Mouse (Mus musculus) liver, embryonic 12.5 days (tissue): ENCODE data around the gene Tiam1. TPM values are rescaled to one million over a fixed set of nuclear protein-coding genes. Genes with fewer than 3 reads are reported as not detected.
A peak's percentile ranks its signal among the peaks of the same experiment; 100 is the strongest.

ENCODE experiments used
- ATAC-seq: fragments of 200-750 bp; cut with Nextera tagmentation; 2 replicates; pipeline ENCODE4 v1.8.0; 2017; ENCODE audit warnings: moderate number of reproducible peaks, mild to moderate bottlenecking, moderate library complexity
- H3K27ac ChIP-seq: fragments of 300-500 bp; sonication (generic); 2 replicates; pipeline ENCODE4 v1.5.1; 2016; ENCODE audit warnings: mild to moderate bottlenecking
- H3K27me3 ChIP-seq: fragments of 300-500 bp; sonication (generic); replicated peaks from 2 replicates; pipeline ENCODE4 v1.6.1; 2016; ENCODE audit warnings: mild to moderate bottlenecking, moderate library complexity
- H3K36me3 ChIP-seq: fragments of 300-500 bp; sonication (generic); 2 replicates; pipeline ENCODE4 v1.6.1; 2016; ENCODE audit warnings: mild to moderate bottlenecking, moderate library complexity
- H3K4me1 ChIP-seq: fragments of 300-500 bp; sonication (generic); 2 replicates; pipeline ENCODE4 v1.6.1; 2016
- H3K4me2 ChIP-seq: fragments of 300-500 bp; sonication (generic); 2 replicates; pipeline ENCODE4 v1.6.1; 2016; ENCODE audit warnings: mild to moderate bottlenecking, moderate library complexity
- H3K4me3 ChIP-seq: fragments of 300-500 bp; sonication (generic); 2 replicates; pipeline ENCODE4 v1.5.1; 2016; ENCODE audit warnings: mild to moderate bottlenecking, moderate library complexity
- H3K9ac ChIP-seq: fragments of 300-500 bp; sonication (generic); 2 replicates; pipeline ENCODE4 v1.6.1; 2016; ENCODE audit warnings: mild to moderate bottlenecking, moderate library complexity
- H3K9me3 ChIP-seq: fragments of 300-500 bp; sonication (generic); replicated peaks from 2 replicates; pipeline ENCODE4 v1.6.1; 2016; ENCODE audit warnings: mild to moderate bottlenecking, moderate library complexity
- WGBS: fragments of 180-500 bp; shearing (Covaris S2); methylation state at CpG from one replicate; pipeline ENCODE4 v1.1.7; 2016; ENCODE audit not compliant: insufficient replicate concordance; 5-methylcytosine and 5-hydroxymethylcytosine counted together
- polyA plus RNA-seq: library from polyadenylated mRNA; unstranded; fragments of >200 nt; fragmentation: Nextera tagmentation; extraction: Ambion mirVana; gene quantifications from 2 replicates; pipeline ENCODE4 v1.2.1, GENCODE M21; 2016

The Tiam1 gene
- polyA plus RNA-seq, 1 experiment from 2014 or later, result 9.7 TPM

- peaks cover 44% of the 10 kb centered on the region for H3K4me1 ChIP-seq
- 0 out of 2 replicates have a peak, but pooled peaks have one; percentile 0 for ATAC-seq
- H3K4me2 ChIP-seq, result peak overlapping the region; percentile 99
- H3K9me3 ChIP-seq, result no peaks in the 10 kb centered on the region
- WGBS, result under 1% methylated on average over 57 of the region's 57 CpGs
- H3K27ac ChIP-seq, result peak overlapping the region; percentile 63; the same call in 1 of the 2 replicates
- H3K36me3 ChIP-seq, result no peaks in the 10 kb centered on the region
- peak overlapping the region; percentile 76 for H3K9ac ChIP-seq
- H3K27me3 ChIP-seq, result peaks cover 15% of the 10 kb centered on the region
- H3K4me3 ChIP-seq, result peak overlapping the region; percentile 65
These were observed 774 bp downstream of the Tiam1 start for GRCm38 (mm10) chr16:90142574-90143415.

GRCm38 (mm10) chr16:90142247-90142573 lies 1.4 kb downstream of the Tiam1 start:
- H3K9ac ChIP-seq, result peak overlapping the region; percentile 76; the same call in 1 of the 2 replicates
- no peak for ATAC-seq
- no peaks in the 10 kb centered on the region for H3K9me3 ChIP-seq
- no peaks in the 10 kb centered on the region for H3K36me3 ChIP-seq
- H3K27ac ChIP-seq, result no peak overlapping the region
- H3K4me3 ChIP-seq, result peak overlapping the region; percentile 65
- H3K4me1 ChIP-seq, result peaks cover 44% of the 10 kb centered on the region
- H3K4me2 ChIP-seq, result peak overlapping the region; percentile 99
- peaks cover 15% of the 10 kb centered on the region for H3K27me3 ChIP-seq
- 2% methylated on average over 20 of the region's 20 CpGs for WGBS

DNA sequence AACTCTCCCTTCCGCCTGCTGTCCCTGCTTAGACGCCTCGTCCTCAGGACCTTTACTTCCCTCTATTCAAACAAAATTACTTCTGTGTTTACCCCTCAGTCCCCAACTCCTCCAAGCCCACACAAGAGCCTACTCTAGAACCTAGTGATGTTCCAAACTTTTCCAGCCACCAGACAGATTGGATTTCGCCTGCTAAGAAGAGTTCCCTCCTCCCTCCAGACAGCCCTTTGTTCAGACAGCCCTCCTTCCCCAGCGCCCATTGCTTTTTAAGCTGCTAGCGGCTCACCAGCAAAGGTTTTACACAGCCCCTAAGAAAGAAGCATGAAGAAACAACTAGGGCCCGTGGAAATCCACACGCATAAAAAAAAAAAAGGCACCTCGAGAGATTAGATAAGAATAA lies 2.0 kb downstream of the Tiam1 start:
- no peak overlapping the region for H3K27ac ChIP-seq
- ATAC-seq, result no peak
- H3K4me3 ChIP-seq, result no peak overlapping the region
- H3K4me1 ChIP-seq, result peaks cover 44% of the 10 kb centered on the region
- 37% methylated on average over 9 of the region's 9 CpGs for WGBS
- H3K9me3 ChIP-seq, result no peaks in the 10 kb centered on the region
- H3K4me2 ChIP-seq, result peak overlapping the region; percentile 99
- H3K9ac ChIP-seq, result no peak overlapping the region
- peaks cover 15% of the 10 kb centered on the region for H3K27me3 ChIP-seq
- H3K36me3 ChIP-seq, result no peaks in the 10 kb centered on the region

DNA sequence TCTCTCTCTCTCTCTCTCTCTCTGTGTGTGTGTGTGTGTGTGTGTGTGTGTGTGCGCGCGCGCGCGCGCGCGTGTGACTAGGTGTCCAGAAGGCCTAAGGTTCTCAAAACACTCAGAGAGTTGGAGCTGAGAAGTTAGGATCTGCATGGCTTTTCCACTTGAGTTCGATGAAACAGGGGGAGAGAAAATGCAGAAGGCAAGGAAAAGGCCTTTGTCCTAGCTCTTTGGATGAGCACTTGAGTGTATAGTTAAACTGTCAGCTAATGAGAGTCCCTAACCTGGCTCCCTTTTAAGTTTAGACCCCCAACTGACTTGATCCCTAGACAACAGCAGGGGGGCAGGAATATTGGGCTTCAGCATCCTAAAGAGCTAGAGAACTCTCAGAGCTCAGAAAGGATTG lies 3.0 kb downstream of the Tiam1 start:
- ATAC-seq, result no peak
- 84% methylated on average over 10 of the region's 10 CpGs for WGBS
- Histone ChIP-seq H3K4me1 (peaks cover 44% of the 10 kb centered on the region), H3K27me3 (peaks cover 15% of the 10 kb centered on the region), H3K27ac (no peak overlapping the region), H3K9ac (no peak overlapping the region), H3K4me3 (no peak overlapping the region), H3K9me3 (no peaks in the 10 kb centered on the region), H3K36me3 (no peaks in the 10 kb centered on the region), H3K4me2 (no peak overlapping the region)

GRCm38 (mm10) chr16:90139696-90140095 lies 3.9 kb downstream of the Tiam1 start:
- Histone ChIP-seq H3K36me3 (no peaks in the 10 kb centered on the region), H3K9me3 (no peaks in the 10 kb centered on the region), H3K4me1 (peaks cover 37% of the 10 kb centered on the region), H3K9ac (no peak overlapping the region), H3K27me3 (peaks cover 15% of the 10 kb centered on the region), H3K4me3 (no peak overlapping the region), H3K4me2 (no peak overlapping the region), H3K27ac (no peak overlapping the region)
- no peak for ATAC-seq
- WGBS, result 38% methylated on average over 9 of the region's 9 CpGs

DNA sequence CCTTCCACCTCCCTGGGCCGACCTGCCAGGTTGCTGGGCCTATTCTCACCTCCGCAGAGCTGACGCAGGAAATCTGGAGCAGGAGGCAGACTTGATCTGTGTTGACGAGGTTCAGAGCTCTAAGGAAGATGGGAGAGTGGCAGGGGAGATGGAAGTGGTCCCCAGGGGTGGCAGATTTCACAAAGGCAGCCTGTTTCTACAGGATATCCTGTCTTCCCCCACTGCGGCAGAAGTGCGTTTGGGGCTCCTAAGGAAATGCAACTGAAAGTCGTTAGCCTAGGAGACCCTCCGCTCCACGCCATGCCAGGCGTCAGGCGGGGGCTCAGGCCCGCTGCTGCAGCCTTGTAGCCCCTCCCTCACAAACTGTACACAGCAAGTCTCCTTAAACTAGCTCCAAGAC lies 5.4 kb downstream of the Tiam1 start:
- peaks cover 29% of the 10 kb centered on the region for H3K4me1 ChIP-seq
- peaks cover 15% of the 10 kb centered on the region for H3K27me3 ChIP-seq
- WGBS, result 45% methylated on average over 12 of the region's 12 CpGs
- no peak overlapping the region for H3K9ac ChIP-seq
- no peaks in the 10 kb centered on the region for H3K36me3 ChIP-seq
- no peak overlapping the region for H3K4me3 ChIP-seq
- no peak for ATAC-seq
- H3K4me2 ChIP-seq, result peak overlapping the region; percentile 19
- H3K9me3 ChIP-seq, result no peaks in the 10 kb centered on the region
- H3K27ac ChIP-seq, result no peak overlapping the region

DNA sequence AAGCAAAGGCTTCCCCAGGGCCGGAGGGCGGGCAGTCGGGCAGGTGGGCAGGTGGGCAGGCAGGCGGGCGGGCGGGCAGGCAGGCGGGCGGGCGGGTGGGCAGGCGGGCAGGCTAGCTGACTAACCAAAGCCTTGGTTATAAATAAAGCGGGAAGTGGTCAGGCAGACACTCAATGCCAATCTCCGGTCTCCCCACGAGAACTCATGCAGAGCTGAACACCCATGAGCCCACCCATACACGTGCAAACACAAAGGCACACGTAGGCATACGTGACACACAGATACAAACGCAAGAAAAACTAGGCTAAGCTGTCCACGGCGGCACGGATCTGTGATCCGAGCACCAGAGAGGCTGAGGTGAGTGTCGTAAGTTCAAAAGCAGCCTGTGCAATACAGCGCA lies 6.4 kb downstream of the Tiam1 start:
- no peak for ATAC-seq
- Histone ChIP-seq H3K27ac (no peak overlapping the region), H3K4me2 (no peak overlapping the region), H3K36me3 (no peaks in the 10 kb centered on the region), H3K4me3 (no peak overlapping the region), H3K9me3 (no peaks in the 10 kb centered on the region), H3K4me1 (peaks cover 19% of the 10 kb centered on the region), H3K27me3 (peaks cover 8% of the 10 kb centered on the region), H3K9ac (no peak overlapping the region)
- 81% methylated on average over 23 of the region's 23 CpGs for WGBS

DNA sequence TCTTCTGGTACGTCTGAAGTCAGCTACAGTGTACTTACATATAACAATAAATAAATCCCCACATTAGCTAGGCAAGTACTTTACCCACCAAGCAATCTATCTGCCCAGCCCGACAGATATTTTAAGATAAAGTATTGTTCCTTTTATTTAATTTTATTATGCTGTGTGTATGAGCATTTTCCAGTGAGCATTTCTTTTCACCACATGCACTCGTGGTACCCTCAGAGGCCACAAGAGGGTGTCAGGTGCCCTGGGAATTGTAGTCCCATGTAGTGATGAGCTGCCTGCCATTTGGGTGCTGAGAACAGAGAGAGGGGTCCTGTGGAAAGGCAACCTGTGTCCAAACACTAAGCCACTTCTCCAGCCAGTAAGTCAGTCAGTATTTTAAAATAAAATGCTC lies 8.0 kb downstream of the Tiam1 start:
- Histone ChIP-seq H3K4me2 (no peak overlapping the region), H3K27ac (no peak overlapping the region), H3K36me3 (no peaks in the 10 kb centered on the region), H3K4me3 (no peak overlapping the region), H3K4me1 (peaks cover 11% of the 10 kb centered on the region), H3K27me3 (no peaks in the 10 kb centered on the region), H3K9ac (no peak overlapping the region), H3K9me3 (no peaks in the 10 kb centered on the region)
- no peak for ATAC-seq
- WGBS, result 74% methylated on average over 3 of the region's 3 CpGs

DNA sequence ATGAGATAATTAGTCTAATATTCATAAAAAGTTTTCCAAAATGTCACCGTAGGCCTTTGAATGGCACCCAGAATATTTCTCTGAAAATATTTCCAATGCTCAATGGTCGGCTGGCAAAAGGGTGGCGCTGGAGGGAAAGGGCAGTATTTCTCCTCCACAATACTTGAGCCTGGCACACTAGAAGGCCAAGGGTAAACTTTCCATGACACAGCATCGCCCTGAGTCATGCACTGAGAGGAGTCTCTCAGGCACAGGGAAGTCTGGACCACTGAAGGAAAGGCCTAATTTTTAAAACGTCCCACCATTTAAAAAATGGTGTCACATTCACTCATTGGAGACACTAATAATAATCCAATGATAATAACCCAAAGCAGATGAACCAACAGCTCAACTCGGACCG lies 9.2 kb downstream of the Tiam1 start:
- no peak overlapping the region for H3K4me2 ChIP-seq
- peaks cover 10% of the 10 kb centered on the region for H3K4me1 ChIP-seq
- WGBS, result 83% methylated on average over 7 of the region's 7 CpGs
- H3K27ac ChIP-seq, result no peak overlapping the region
- H3K9me3 ChIP-seq, result no peaks in the 10 kb centered on the region
- H3K4me3 ChIP-seq, result no peak overlapping the region
- no peaks in the 10 kb centered on the region for H3K36me3 ChIP-seq
- ATAC-seq, result no peak
- H3K9ac ChIP-seq, result no peak overlapping the region
- no peaks in the 10 kb centered on the region for H3K27me3 ChIP-seq

GRCm38 (mm10) chr16:90132816-90133215 lies 10.8 kb downstream of the Tiam1 start:
- H3K9ac ChIP-seq, result no peak overlapping the region
- no peak for ATAC-seq
- H3K36me3 ChIP-seq, result no peaks in the 10 kb centered on the region
- H3K4me3 ChIP-seq, result no peak overlapping the region
- H3K27me3 ChIP-seq, result no peaks in the 10 kb centered on the region
- H3K27ac ChIP-seq, result no peak overlapping the region
- no peaks in the 10 kb centered on the region for H3K9me3 ChIP-seq
- WGBS, result 65% methylated on average over 7 of the region's 7 CpGs
- H3K4me1 ChIP-seq, result peaks cover 12% of the 10 kb centered on the region; the same call in 1 of the 2 replicates
- no peak overlapping the region for H3K4me2 ChIP-seq

GRCm38 (mm10) chr16:90132331-90132730 lies 11.2 kb downstream of the Tiam1 start:
- no peak overlapping the region for H3K4me2 ChIP-seq
- 54% methylated on average over 10 of the region's 10 CpGs for WGBS
- no peaks in the 10 kb centered on the region for H3K36me3 ChIP-seq
- H3K27ac ChIP-seq, result no peak overlapping the region
- H3K9me3 ChIP-seq, result no peaks in the 10 kb centered on the region
- H3K4me3 ChIP-seq, result no peak overlapping the region
- no peak for ATAC-seq
- H3K4me1 ChIP-seq, result peaks cover 15% of the 10 kb centered on the region
- no peak overlapping the region for H3K9ac ChIP-seq
- no peaks in the 10 kb centered on the region for H3K27me3 ChIP-seq

- WGBS, result 69% methylated on average over 19 of the region's 19 CpGs
- H3K4me3 ChIP-seq, result no peak overlapping the region
- no peaks in the 10 kb centered on the region for H3K36me3 ChIP-seq
- H3K9ac ChIP-seq, result no peak overlapping the region
- H3K4me1 ChIP-seq, result peaks cover 36% of the 10 kb centered on the region
- H3K9me3 ChIP-seq, result no peaks in the 10 kb centered on the region
- H3K4me2 ChIP-seq, result no peak overlapping the region
- no peak overlapping the region for H3K27ac ChIP-seq
- ATAC-seq, result no peak
- H3K27me3 ChIP-seq, result no peaks in the 10 kb centered on the region
These were observed 14.6 kb downstream of the Tiam1 start for GRCm38 (mm10) chr16:90128817-90129587.
